Mouse (Mus musculus): Measurements from ENCODE around the gene Vmn2r24.
"Not testable (repeated sequence)": the region's sequence is repeated elsewhere in the genome, so short reads cannot be mapped to it uniquely, and the experiment has no call there.

Gene Vmn2r24

DNA sequence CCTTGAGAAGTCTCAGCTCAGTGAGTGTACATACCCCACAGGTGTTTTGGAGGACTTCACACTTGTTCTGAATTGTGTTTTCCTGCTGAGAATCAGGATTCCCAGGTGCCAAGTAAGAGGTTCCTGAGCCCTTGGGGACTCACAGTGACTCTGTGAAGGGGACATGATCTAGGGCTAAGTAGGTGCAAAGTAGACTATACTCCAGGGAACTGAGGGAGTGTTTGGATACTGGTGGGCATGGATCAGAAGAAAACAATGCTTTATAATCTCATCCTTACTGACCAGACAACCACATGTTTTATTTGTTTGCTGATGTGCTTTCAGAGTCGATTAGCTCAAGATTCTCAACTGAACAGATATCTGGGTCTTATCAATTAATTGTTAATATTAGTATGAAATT, at the start of gene Vmn2r24:
TSS of gene Vmn2r24 (plus strand) at position 301 of the 400 bp plus-strand sequence.
- no peak for DNase-seq

DNA sequence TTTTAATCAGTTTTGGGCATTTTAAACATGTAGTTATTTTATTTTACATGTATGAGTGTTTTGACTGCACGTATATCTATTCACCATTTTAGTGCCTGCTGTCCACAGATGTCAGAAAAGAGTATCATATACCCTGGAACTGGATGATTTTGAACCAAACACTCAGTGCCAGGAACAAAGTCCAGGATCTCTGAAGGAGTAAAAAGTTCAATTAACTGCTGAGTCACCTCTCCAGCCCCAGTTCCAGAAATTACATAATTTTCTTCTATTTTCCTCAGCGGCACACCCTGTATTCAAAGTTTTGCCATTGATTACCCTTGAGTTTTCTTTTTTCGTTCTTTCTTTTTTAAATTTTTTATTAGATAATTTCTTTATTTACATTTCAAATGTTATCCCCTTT, 8.6 kb upstream of the Vmn2r24 start:
- DNase-seq, result no peak

DNA sequence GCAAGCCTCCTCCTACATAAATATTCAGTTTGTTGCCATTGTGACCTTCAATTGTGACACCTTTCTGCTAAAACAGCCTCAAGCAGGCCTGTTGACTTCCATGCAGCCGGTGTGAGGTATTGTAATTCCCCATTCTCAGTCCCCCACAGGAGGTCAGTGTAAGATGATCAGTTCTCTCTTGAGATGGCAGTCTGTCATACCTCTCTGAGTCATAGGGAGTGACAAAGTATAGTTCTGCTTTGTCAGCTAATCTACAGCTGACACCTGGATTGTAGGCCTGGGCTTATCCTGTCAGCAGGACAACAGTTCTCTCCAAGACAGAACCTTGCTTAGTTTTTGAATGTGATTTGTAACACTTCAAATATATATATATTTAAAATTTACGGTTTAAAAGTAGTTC, 6.2 kb downstream of the Vmn2r24 start:
- DNase-seq, result no peak

DNA sequence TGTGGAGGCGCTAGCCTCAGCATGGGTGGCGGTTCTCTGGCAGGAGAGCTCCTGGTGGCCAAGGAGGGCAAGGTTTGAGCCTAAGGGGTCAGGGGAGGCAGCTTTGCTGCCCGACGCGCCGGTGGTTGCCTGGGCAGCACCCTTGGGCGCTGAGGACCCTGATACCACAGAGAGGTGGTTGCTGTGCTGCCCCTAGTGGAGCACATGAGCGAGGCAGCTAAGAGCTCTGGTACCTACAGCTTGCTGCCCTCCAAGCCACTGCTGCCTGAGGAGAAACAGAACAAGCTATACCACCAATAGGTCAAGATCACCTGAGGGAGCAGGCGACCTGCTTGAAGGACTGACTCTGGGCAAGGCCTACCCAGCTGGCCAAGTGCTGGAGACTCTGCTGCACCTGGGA, 15.1 kb downstream of the Vmn2r24 start:
- DNase-seq, result no peak

DNA sequence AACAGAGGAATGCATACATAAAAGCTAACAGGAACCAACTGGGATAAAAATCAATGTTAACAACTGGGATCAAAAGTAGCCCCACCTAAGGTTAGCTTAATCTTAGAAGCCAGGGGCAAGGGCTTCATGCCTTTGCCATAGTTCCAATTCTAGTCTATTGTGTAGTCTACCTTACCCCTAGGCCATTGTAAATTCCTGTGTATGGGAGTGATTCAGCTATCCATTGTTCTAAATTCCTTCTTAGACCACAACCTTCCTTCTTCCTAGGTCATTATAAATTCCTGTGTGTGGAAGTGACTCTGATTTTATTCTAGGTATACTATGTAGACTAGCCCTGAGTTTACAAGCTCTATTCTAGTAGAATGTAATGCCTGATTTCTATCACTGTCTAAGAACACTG, 31.6 kb downstream of the Vmn2r24 start:
- DNase-seq, result not testable (repeated sequence)

DNA sequence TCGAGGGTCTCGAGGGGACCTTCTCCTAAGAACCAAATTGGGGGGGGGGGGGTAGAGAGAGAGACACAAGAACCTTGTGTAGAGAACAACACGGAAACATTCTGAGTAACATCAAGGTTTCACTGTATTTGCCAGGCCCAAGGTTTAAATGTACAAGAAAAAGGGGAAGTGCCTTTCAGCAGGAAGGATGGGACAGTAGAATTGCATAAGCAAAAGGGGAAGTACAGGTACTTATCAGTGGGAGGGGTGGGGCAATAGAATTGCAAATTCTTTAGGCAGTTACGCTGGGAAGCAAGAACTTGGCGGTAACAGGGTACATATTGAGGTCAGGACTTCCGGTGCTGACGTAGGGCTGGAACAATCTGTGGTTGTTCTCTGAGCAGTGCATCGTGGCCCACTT, 41.3 kb downstream of the Vmn2r24 start:
- no peak for DNase-seq

DNA sequence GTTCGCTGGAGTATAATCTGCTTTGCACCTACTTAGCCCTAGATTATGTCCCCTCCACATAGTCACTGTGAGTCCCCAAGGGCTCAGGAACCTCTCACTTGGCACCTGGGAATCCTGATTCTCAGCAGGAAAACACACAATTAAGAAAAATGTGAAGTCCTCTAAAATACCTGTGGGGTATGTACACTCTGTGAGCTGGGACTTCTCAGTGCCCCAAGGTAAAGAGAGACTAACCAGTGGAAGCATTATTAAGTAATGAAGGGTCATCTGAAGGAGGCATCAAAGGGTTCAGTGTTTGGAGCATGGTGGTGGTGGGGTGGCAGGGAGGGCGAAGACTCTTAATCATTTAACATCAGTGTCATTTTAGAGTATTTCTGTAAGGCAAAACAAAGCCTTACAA, 74.7 kb downstream of the Vmn2r24 start, which contains the start of gene Vmn2r25:
TSS of gene Vmn2r25 (minus strand) at position 101 of the 400 bp plus-strand sequence.
- DNase-seq, result not testable (repeated sequence)

Measured in right cerebral cortex, postnatal 4 days (tissue).